Mouse (Mus musculus) midbrain, postnatal 0 days (tissue): ENCODE results near the gene Mrps18a. TPM values are rescaled to one million over a fixed set of nuclear protein-coding genes. Genes with fewer than 3 reads are reported as not detected.

Experiments used
- ATAC-seq: fragments of 200-750 bp; cut with Nextera tagmentation; 2 replicates; pipeline ENCODE4 v1.8.0; 2017; ENCODE audit warnings: moderate number of reproducible peaks, mild to moderate bottlenecking, moderate TSS enrichment, moderate library complexity; ENCODE audit not compliant: low FRiP score
- DNase-seq: peaks from one replicate; pipeline ENCODE4 v3.0.0-alpha.2; 2015; ENCODE audit warnings: low spot score
- H3K27ac ChIP-seq: fragments of 300-500 bp; sonication (generic); 2 replicates; pipeline ENCODE4 v1.5.1; 2014; ENCODE audit warnings: low read depth, mild to moderate bottlenecking, low read length, mixed read lengths
- H3K27me3 ChIP-seq: fragments of 300-500 bp; sonication (generic); 2 replicates; pipeline ENCODE4 v1.6.1; 2014; ENCODE audit warnings: low read length, control low read depth, mixed read lengths; ENCODE audit not compliant: insufficient read depth
- H3K36me3 ChIP-seq: fragments of 300-500 bp; sonication (generic); 2 replicates; pipeline ENCODE4 v1.6.1; 2014; ENCODE audit warnings: low read length, control low read depth, mixed read lengths; ENCODE audit not compliant: insufficient read depth
- H3K4me1 ChIP-seq: fragments of 300-500 bp; sonication (generic); 2 replicates; pipeline ENCODE4 v1.6.1; 2014; ENCODE audit warnings: mild to moderate bottlenecking, control low read depth, antibody characterized with exemption, low read length, mixed read lengths; ENCODE audit not compliant: insufficient read depth
- H3K4me2 ChIP-seq: fragments of 300-500 bp; sonication (generic); 2 replicates; pipeline ENCODE4 v1.6.1; 2014; ENCODE audit warnings: low read depth, mild to moderate bottlenecking, low read length, mixed read lengths; ENCODE audit not compliant: poor library complexity, severe bottlenecking
- H3K4me3 ChIP-seq: fragments of 300-500 bp; sonication (generic); 2 replicates; pipeline ENCODE4 v1.5.1; 2014; ENCODE audit warnings: low read depth, mild to moderate bottlenecking, low read length, moderate library complexity
- H3K9ac ChIP-seq: fragments of 300-500 bp; sonication (generic); replicated peaks from 2 replicates; pipeline ENCODE4 v1.6.1; 2014; ENCODE audit warnings: mild to moderate bottlenecking, low read length, moderate library complexity, mixed read lengths; ENCODE audit not compliant: poor library complexity, severe bottlenecking
- H3K9me3 ChIP-seq: fragments of 300-500 bp; sonication (generic); 2 replicates; pipeline ENCODE4 v1.6.1; 2016; ENCODE audit warnings: low read length, control low read depth
- CTCF ChIP-seq: IDR thresholded peaks from 2 replicates; pipeline ENCODE4 v1.5.1; 2016; ENCODE audit warnings: antibody characterized with exemption, mild to moderate bottlenecking
- WGBS: fragments of 180-500 bp; shearing (Covaris S2); extraction: QIAGEN DNeasy Blood & Tissue Kit; methylation state at CpG from one replicate; pipeline ENCODE4 v1.1.7; 2014; 5-methylcytosine and 5-hydroxymethylcytosine counted together
- polyA plus RNA-seq: library from polyadenylated mRNA; unstranded; fragments of >200 nt; fragmentation: Nextera tagmentation; extraction: Ambion mirVana; gene quantifications from 2 replicates; pipeline ENCODE4 v1.2.1, GENCODE M21; 2015
- total RNA-seq: library from RNA; depleted of rRNA; stranded (reverse); fragments of >200 nt; gene quantifications from 2 replicates; pipeline ENCODE4 v1.2.3, GENCODE M21; 2014

Mrps18a gene
- total and polyA plus RNA-seq, 2 experiments from 2014 or later: 63.7 to 173 TPM

- ATAC-seq: no peak
- Histone ChIP-seq H3K9ac (no peak overlapping the region), H3K4me3 (no peak overlapping the region), H3K36me3 (peaks cover 33% of the 10 kb centered on the region), H3K27ac (no peak overlapping the region), H3K27me3 (no peaks in the 10 kb centered on the region), H3K4me1 (0 out of 2 replicates have a peak, but pooled peaks cover 3% of the 10 kb centered on the region), H3K4me2 (no peak overlapping the region), H3K9me3 (no peaks in the 10 kb centered on the region)
- 93% methylated on average over 7 of the region's 7 CpGs for WGBS
- TF ChIP-seq CTCF: no peak
- no peak for DNase-seq
Measured at GRCm38 (mm10) chr17:46162551-46162950, 51.8 kb downstream of the Mrps18a start.

GRCm38 (mm10) chr17:46162951-46163421 is 52.2 kb downstream of the Mrps18a start:
- H3K9ac ChIP-seq: no peak overlapping the region
- H3K4me2 ChIP-seq: no peak overlapping the region
- no peak overlapping the region for H3K4me3 ChIP-seq
- no peak overlapping the region for H3K27ac ChIP-seq
- DNase-seq (peak; percentile 21), ATAC-seq (no peak)
- no peak for TF ChIP-seq CTCF
- WGBS: 83% methylated on average over 9 of the region's 9 CpGs
- H3K4me1 ChIP-seq: 0 out of 2 replicates have a peak, but pooled peaks cover 3% of the 10 kb centered on the region
- H3K36me3 ChIP-seq: peaks cover 38% of the 10 kb centered on the region
- H3K27me3 ChIP-seq: no peaks in the 10 kb centered on the region
- H3K9me3 ChIP-seq: no peaks in the 10 kb centered on the region

GRCm38 (mm10) chr17:46164301-46164700 is 53.5 kb downstream of the Mrps18a start:
- no peak overlapping the region for H3K4me2 ChIP-seq
- 95% methylated on average over 8 of the region's 8 CpGs for WGBS
- H3K27ac ChIP-seq: no peak overlapping the region
- DNase-seq: no peak
- TF ChIP-seq CTCF: no peak
- 0 out of 2 replicates have a peak, but pooled peaks cover 3% of the 10 kb centered on the region for H3K4me1 ChIP-seq
- no peak overlapping the region for H3K4me3 ChIP-seq
- ATAC-seq: no peak
- H3K9me3 ChIP-seq: no peaks in the 10 kb centered on the region
- no peaks in the 10 kb centered on the region for H3K27me3 ChIP-seq
- H3K9ac ChIP-seq: no peak overlapping the region
- peaks cover 48% of the 10 kb centered on the region for H3K36me3 ChIP-seq

GRCm38 (mm10) chr17:46164791-46165190 is 54.0 kb downstream of the Mrps18a start:
- Histone ChIP-seq H3K9ac (no peak overlapping the region), H3K27ac (no peak overlapping the region), H3K9me3 (no peaks in the 10 kb centered on the region), H3K27me3 (no peaks in the 10 kb centered on the region), H3K36me3 (peaks cover 51% of the 10 kb centered on the region), H3K4me2 (no peak overlapping the region), H3K4me3 (no peak overlapping the region), H3K4me1 (0 out of 2 replicates have a peak, but pooled peaks cover 3% of the 10 kb centered on the region)
- WGBS: 95% methylated on average over 10 of the region's 10 CpGs
- ATAC-seq: no peak
- no peak for DNase-seq
- TF ChIP-seq CTCF: no peak

- 87% methylated on average over 12 of the region's 12 CpGs for WGBS
Measured at GRCm38 (mm10) chr17:46165460-46165859, 54.7 kb downstream of the Mrps18a start.

GRCm38 (mm10) chr17:46166270-46166669 is 55.5 kb downstream of the Mrps18a start:
- no peak overlapping the region for H3K4me2 ChIP-seq
- 0 out of 2 replicates have a peak, but pooled peaks cover 3% of the 10 kb centered on the region for H3K4me1 ChIP-seq
- H3K27me3 ChIP-seq: no peaks in the 10 kb centered on the region
- TF ChIP-seq CTCF: no peak
- no peak overlapping the region for H3K9ac ChIP-seq
- H3K27ac ChIP-seq: no peak overlapping the region
- 83% methylated on average over 5 of the region's 5 CpGs for WGBS
- ATAC-seq (no peak), DNase-seq (no peak)
- peaks cover 57% of the 10 kb centered on the region for H3K36me3 ChIP-seq
- no peak overlapping the region for H3K4me3 ChIP-seq
- H3K9me3 ChIP-seq: no peaks in the 10 kb centered on the region

More at GRCm38 (mm10) chr17:46165460-46165859, 54.7 kb downstream of the Mrps18a start:
- H3K4me3 ChIP-seq: no peak overlapping the region
- no peak overlapping the region for H3K27ac ChIP-seq
- H3K9ac ChIP-seq: no peak overlapping the region
- no peak overlapping the region for H3K4me2 ChIP-seq
- ATAC-seq: no peak
- DNase-seq: no peak
- H3K36me3 ChIP-seq: peaks cover 53% of the 10 kb centered on the region
- H3K4me1 ChIP-seq: 0 out of 2 replicates have a peak, but pooled peaks cover 3% of the 10 kb centered on the region
- no peaks in the 10 kb centered on the region for H3K9me3 ChIP-seq
- no peaks in the 10 kb centered on the region for H3K27me3 ChIP-seq
- no peak for TF ChIP-seq CTCF
